Mouse (Mus musculus) kidney, embryonic 14.5 days (tissue): ENCODE data around the gene Srl. TPM values are rescaled to one million over a fixed set of nuclear protein-coding genes. Genes with fewer than 3 reads are reported as not detected.

Experiments
- ATAC-seq: fragments of 200-750 bp; cut with Nextera tagmentation; 2 replicates; pipeline ENCODE4 v1.8.0; 2017; ENCODE audit warnings: moderate number of reproducible peaks, mild to moderate bottlenecking, moderate TSS enrichment, moderate library complexity; ENCODE audit not compliant: low FRiP score, low TSS enrichment
- H3K27ac ChIP-seq: fragments of 300-500 bp; sonication (generic); 2 replicates; pipeline ENCODE4 v1.5.1; 2014; ENCODE audit warnings: low read depth, mild to moderate bottlenecking, low read length, moderate library complexity, mixed read lengths
- H3K27me3 ChIP-seq: fragments of 300-500 bp; sonication (generic); 2 replicates; pipeline ENCODE4 v1.6.1; 2014; ENCODE audit warnings: mild to moderate bottlenecking, low read length; ENCODE audit not compliant: control insufficient read depth, insufficient read depth
- H3K36me3 ChIP-seq: fragments of 300-500 bp; sonication (generic); 2 replicates; pipeline ENCODE4 v1.6.1; 2014; ENCODE audit warnings: low read length, mixed read lengths; ENCODE audit not compliant: control insufficient read depth, insufficient read depth
- H3K4me1 ChIP-seq: fragments of 300-500 bp; sonication (generic); 2 replicates; pipeline ENCODE4 v1.6.1; 2014; ENCODE audit warnings: low read length, mixed read lengths; ENCODE audit not compliant: control insufficient read depth, insufficient read depth
- H3K4me2 ChIP-seq: fragments of 300-500 bp; sonication (generic); replicated peaks from 2 replicates; pipeline ENCODE4 v1.6.1; 2014; ENCODE audit warnings: low read depth, mild to moderate bottlenecking, low read length
- H3K4me3 ChIP-seq: fragments of 300-500 bp; sonication (generic); 2 replicates; pipeline ENCODE4 v1.5.1; 2014; ENCODE audit warnings: mild to moderate bottlenecking, low read length
- H3K9ac ChIP-seq: fragments of 300-500 bp; sonication (generic); 2 replicates; pipeline ENCODE4 v1.6.1; 2014; ENCODE audit warnings: low read depth, mild to moderate bottlenecking, low read length, moderate library complexity
- H3K9me3 ChIP-seq: fragments of 300-500 bp; sonication (generic); 2 replicates; pipeline ENCODE4 v1.6.1; 2016; ENCODE audit warnings: low read length; ENCODE audit not compliant: control insufficient read depth
- WGBS: fragments of 180-500 bp; shearing (Covaris S2); extraction: QIAGEN DNeasy Blood & Tissue Kit; methylation state at CpG from one replicate; pipeline ENCODE4 v1.1.7; 2014; 5-methylcytosine and 5-hydroxymethylcytosine counted together
- polyA plus RNA-seq: library from polyadenylated mRNA; unstranded; fragments of >200 nt; fragmentation: Nextera tagmentation; extraction: Ambion mirVana; gene quantifications from 2 replicates; pipeline ENCODE4 v1.2.1, GENCODE M21; 2014

Srl gene
- polyA plus RNA-seq, 1 experiment from 2014 or later, result 21.1 TPM

DNA sequence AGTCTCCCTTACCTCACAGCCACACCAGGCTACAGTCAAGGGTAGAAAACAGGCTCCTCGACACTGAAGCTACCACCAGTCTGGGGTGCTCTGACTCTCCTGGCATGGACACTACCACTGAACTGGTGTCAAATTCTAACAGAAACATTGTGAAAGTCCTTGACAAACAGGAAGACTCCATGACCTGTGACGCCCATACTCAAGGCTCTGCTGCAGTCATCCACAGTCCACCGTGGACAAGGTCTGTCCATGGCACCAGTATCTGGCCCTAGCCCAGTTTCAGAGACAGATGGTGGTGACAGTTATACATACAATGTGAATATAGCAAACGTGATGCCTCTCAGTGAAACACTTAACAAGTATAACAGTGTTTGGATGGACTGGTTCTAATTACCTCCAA lies 109.8 kb downstream of the Srl start:
- no peaks in the 10 kb centered on the region for H3K9me3 ChIP-seq
- no peak overlapping the region for H3K4me3 ChIP-seq
- H3K4me1 ChIP-seq, result no peaks in the 10 kb centered on the region
- H3K27ac ChIP-seq, result no peak overlapping the region
- no peak overlapping the region for H3K4me2 ChIP-seq
- ATAC-seq, result 0 out of 2 replicates have a peak, but pooled peaks have one; percentile 39
- no peaks in the 10 kb centered on the region for H3K27me3 ChIP-seq
- H3K36me3 ChIP-seq, result no peaks in the 10 kb centered on the region
- WGBS, result 41% methylated on average over 4 of the region's 4 CpGs
- no peak overlapping the region for H3K9ac ChIP-seq

DNA sequence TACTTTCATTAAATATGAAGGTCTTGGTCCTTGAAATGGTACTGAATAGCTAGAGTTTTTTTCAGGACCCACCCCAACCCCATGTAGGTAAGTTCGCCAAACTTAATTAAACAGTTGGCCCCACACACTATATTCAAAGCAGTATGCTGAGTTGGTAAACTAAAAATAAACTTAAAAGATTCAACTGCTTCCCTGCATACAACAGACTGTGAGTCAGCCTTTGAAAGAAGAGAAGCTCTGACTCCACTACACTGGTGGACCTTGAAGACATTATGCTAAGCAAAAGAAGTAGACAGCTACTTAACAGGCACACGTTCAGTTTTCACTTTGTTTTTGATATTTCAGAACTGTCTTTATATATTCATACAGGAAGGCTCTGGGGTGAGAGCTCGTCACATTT lies 110.6 kb downstream of the Srl start:
- no peaks in the 10 kb centered on the region for H3K27me3 ChIP-seq
- WGBS, result 85% methylated on average over 3 of the region's 3 CpGs
- ATAC-seq, result no peak
- H3K9ac ChIP-seq, result no peak overlapping the region
- H3K27ac ChIP-seq, result no peak overlapping the region
- H3K9me3 ChIP-seq, result no peaks in the 10 kb centered on the region
- H3K4me1 ChIP-seq, result no peaks in the 10 kb centered on the region
- H3K4me3 ChIP-seq, result no peak overlapping the region
- H3K36me3 ChIP-seq, result no peaks in the 10 kb centered on the region
- H3K4me2 ChIP-seq, result no peak overlapping the region

DNA sequence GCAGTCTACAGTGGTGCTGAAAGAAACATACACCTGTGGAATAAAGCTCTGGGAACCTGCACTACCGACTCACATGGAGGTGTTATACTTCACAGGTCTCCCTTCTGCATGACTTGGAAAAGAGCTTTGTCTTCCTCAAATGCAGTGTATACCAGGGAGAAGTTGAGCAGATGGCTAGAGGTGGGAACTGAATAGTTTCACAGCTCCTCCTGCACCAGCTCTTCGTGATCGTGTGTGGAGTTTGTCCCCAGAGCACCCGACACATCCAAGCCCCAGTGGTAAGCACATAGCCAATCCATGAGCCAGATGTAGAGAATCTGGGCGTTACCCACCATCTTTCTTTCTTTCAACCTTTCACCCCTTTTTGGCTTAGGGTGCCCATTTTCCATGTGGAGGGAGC lies 111.4 kb downstream of the Srl start:
- no peaks in the 10 kb centered on the region for H3K4me1 ChIP-seq
- no peak overlapping the region for H3K4me3 ChIP-seq
- H3K36me3 ChIP-seq, result no peaks in the 10 kb centered on the region
- no peak overlapping the region for H3K9ac ChIP-seq
- H3K9me3 ChIP-seq, result no peaks in the 10 kb centered on the region
- H3K27ac ChIP-seq, result no peak overlapping the region
- 77% methylated on average over 5 of the region's 5 CpGs for WGBS
- H3K4me2 ChIP-seq, result no peak overlapping the region
- no peaks in the 10 kb centered on the region for H3K27me3 ChIP-seq
- ATAC-seq, result no peak

Other genes with a start within 250 kb of the Srl start
- gene Adcy9, start 121.3 kb downstream of the Srl start, polyA plus RNA-seq, result 1.1 and 1.3 TPM in 2 replicates
- 24.5 and 25.7 TPM in 2 replicates for gene Tfap4, start 18.0 kb upstream of the Srl start, polyA plus RNA-seq
- 42.4 and 47.3 TPM in 2 replicates for gene Glis2, start 52.9 kb upstream of the Srl start, polyA plus RNA-seq
- gene Pam16, start 83.2 kb upstream of the Srl start, polyA plus RNA-seq, result 102 and 116 TPM in 2 replicates
- gene Vasn, start 98.1 kb upstream of the Srl start, polyA plus RNA-seq, result 14.4 and 16.1 TPM in 2 replicates
- 46.3 and 68.8 TPM in 2 replicates for gene Dnaja3, start 98.2 kb upstream of the Srl start, polyA plus RNA-seq
- gene Coro7, start 138.0 kb upstream of the Srl start, polyA plus RNA-seq, result 12.0 and 16.4 TPM in 2 replicates
- gene Nmral1, start 177.5 kb upstream of the Srl start, polyA plus RNA-seq, result 132 and 145 TPM in 2 replicates
- 103 and 113 TPM in 2 replicates for gene Hmox2, start 184.5 kb upstream of the Srl start, polyA plus RNA-seq
- gene Cdip1, start 248.5 kb upstream of the Srl start, polyA plus RNA-seq, result 67.2 and 98.0 TPM in 2 replicates